Mouse (Mus musculus) brown adipose tissue, adult 24 weeks (tissue): Measurements from ENCODE around the gene Sftpa1. TPM values are rescaled to one million over a fixed set of nuclear protein-coding genes. Genes with fewer than 3 reads are reported as not detected.
A peak's percentile ranks its signal among the peaks of the same experiment; 100 is the strongest.

ENCODE experiments used
- H3K27ac ChIP-seq: fragments of 200-500 bp; replicated peaks from 2 replicates; pipeline ENCODE4 v1.5.1; 2012; ENCODE audit warnings: low read depth, mild to moderate bottlenecking, low read length
- H3K4me1 ChIP-seq: fragments of 200-500 bp; 2 replicates; pipeline ENCODE4 v1.6.1; 2012; ENCODE audit warnings: low read length, mixed read lengths; ENCODE audit not compliant: control insufficient read depth, insufficient read depth, insufficient read length
- H3K4me3 ChIP-seq: fragments of 200-500 bp; 2 replicates; pipeline ENCODE4 v1.5.1; 2012; ENCODE audit warnings: low read depth, mild to moderate bottlenecking, low read length, moderate library complexity; ENCODE audit not compliant: insufficient read depth
- polyA plus RNA-seq: library from polyadenylated mRNA; stranded (reverse); fragments of >200 nt; gene quantifications from 2 replicates; pipeline ENCODE4 v1.2.4, GENCODE M21; 2012; ENCODE audit not compliant: missing spikeins, insufficient read depth, insufficient read length

The Sftpa1 gene
- polyA plus RNA-seq, 1 experiment: not detected

- Histone ChIP-seq H3K4me1 (no peaks in the 10 kb centered on the region), H3K27ac (no peak overlapping the region), H3K4me3 (no peak overlapping the region)
Measured at GRCm38 (mm10) chr14:41127997-41128396, 3.6 kb upstream of the Sftpa1 start.

GRCm38 (mm10) chr14:41137006-41137405 is 5.4 kb downstream of the Sftpa1 start:
- H3K27ac ChIP-seq: no peak overlapping the region

GRCm38 (mm10) chr14:41140686-41141085 is 9.1 kb downstream of the Sftpa1 start:
- H3K4me3 ChIP-seq: no peak overlapping the region
- H3K4me1 ChIP-seq: no peaks in the 10 kb centered on the region
- H3K27ac ChIP-seq: no peak overlapping the region

More at GRCm38 (mm10) chr14:41137006-41137405, 5.4 kb downstream of the Sftpa1 start:
- Histone ChIP-seq H3K4me3 (no peak overlapping the region), H3K4me1 (no peaks in the 10 kb centered on the region)

- Histone ChIP-seq H3K4me3 (no peak overlapping the region), H3K27ac (no peak overlapping the region), H3K4me1 (no peaks in the 10 kb centered on the region)
Measured at GRCm38 (mm10) chr14:41146035-41146434, 14.5 kb downstream of the Sftpa1 start.

- Histone ChIP-seq H3K4me1 (no peaks in the 10 kb centered on the region), H3K4me3 (no peak overlapping the region), H3K27ac (no peak overlapping the region)
Measured at GRCm38 (mm10) chr14:41146922-41147321, 15.3 kb downstream of the Sftpa1 start.

GRCm38 (mm10) chr14:41147356-41147755 is 15.8 kb downstream of the Sftpa1 start:
- H3K4me1 ChIP-seq: no peaks in the 10 kb centered on the region

GRCm38 (mm10) chr14:41151220-41151898 is 19.8 kb downstream of the Sftpa1 start, which contains the start of gene Mbl1:
Gene Mbl1, plus strand, starts transcription at chr14:41151458.
- no peak within 1 kb of the TSS for H3K27ac ChIP-seq
- H3K4me3 ChIP-seq: no peak within 1 kb of the TSS
- no peaks in the 10 kb centered on the region for H3K4me1 ChIP-seq

More at GRCm38 (mm10) chr14:41147356-41147755, 15.8 kb downstream of the Sftpa1 start:
- H3K27ac ChIP-seq: no peak overlapping the region
- H3K4me3 ChIP-seq: no peak overlapping the region

- H3K27ac ChIP-seq: no peak overlapping the region
- no peak overlapping the region for H3K4me3 ChIP-seq
- no peaks in the 10 kb centered on the region for H3K4me1 ChIP-seq
Measured at GRCm38 (mm10) chr14:41160076-41160475, 28.5 kb downstream of the Sftpa1 start.

- Histone ChIP-seq H3K27ac (peak overlapping the region; percentile 74), H3K4me3 (no peak overlapping the region), H3K4me1 (no peaks in the 10 kb centered on the region)
Measured at GRCm38 (mm10) chr14:41160743-41161142, 29.2 kb downstream of the Sftpa1 start.

GRCm38 (mm10) chr14:41162663-41163062 is 31.1 kb downstream of the Sftpa1 start:
- Histone ChIP-seq H3K4me1 (no peaks in the 10 kb centered on the region), H3K27ac (no peak overlapping the region), H3K4me3 (no peak overlapping the region)

GRCm38 (mm10) chr14:41167278-41167677 is 35.7 kb downstream of the Sftpa1 start:
- Histone ChIP-seq H3K27ac (no peak overlapping the region), H3K4me3 (no peak overlapping the region), H3K4me1 (no peaks in the 10 kb centered on the region; the same call in 1 of the 2 replicates)

GRCm38 (mm10) chr14:41168567-41168966 is 37.0 kb downstream of the Sftpa1 start:
- no peak overlapping the region for H3K27ac ChIP-seq
- H3K4me3 ChIP-seq: no peak overlapping the region
- no peaks in the 10 kb centered on the region; the same call in 1 of the 2 replicates for H3K4me1 ChIP-seq

- Histone ChIP-seq H3K4me3 (no peak overlapping the region), H3K27ac (peak overlapping the region; percentile 31; the same call in 1 of the 2 replicates), H3K4me1 (no peaks in the 10 kb centered on the region; the same call in 1 of the 2 replicates)
Measured at GRCm38 (mm10) chr14:41170514-41170913, 38.9 kb downstream of the Sftpa1 start.

- Histone ChIP-seq H3K4me3 (no peak overlapping the region), H3K27ac (no peak overlapping the region), H3K4me1 (no peaks in the 10 kb centered on the region; the same call in 1 of the 2 replicates)
Measured at GRCm38 (mm10) chr14:41174802-41175201, 43.2 kb downstream of the Sftpa1 start.

- H3K4me1 ChIP-seq: no peaks in the 10 kb centered on the region
- no peak within 1 kb of the TSS for H3K4me3 ChIP-seq
- no peak within 1 kb of the TSS for H3K27ac ChIP-seq
Measured at GRCm38 (mm10) chr14:41185059-41185821, 53.7 kb downstream of the Sftpa1 start, which contains the start of gene Sftpd. Gene Sftpd, minus strand, starts transcription at chr14:41185149.
